Mouse (Mus musculus): Measurements from ENCODE around the gene Smpd2. TPM values are rescaled to one million over a fixed set of nuclear protein-coding genes. Genes with fewer than 3 reads are reported as not detected.

Gene Smpd2
- polyA plus RNA-seq, 1 experiment from 2014 or later = 43.7 TPM

DNA sequence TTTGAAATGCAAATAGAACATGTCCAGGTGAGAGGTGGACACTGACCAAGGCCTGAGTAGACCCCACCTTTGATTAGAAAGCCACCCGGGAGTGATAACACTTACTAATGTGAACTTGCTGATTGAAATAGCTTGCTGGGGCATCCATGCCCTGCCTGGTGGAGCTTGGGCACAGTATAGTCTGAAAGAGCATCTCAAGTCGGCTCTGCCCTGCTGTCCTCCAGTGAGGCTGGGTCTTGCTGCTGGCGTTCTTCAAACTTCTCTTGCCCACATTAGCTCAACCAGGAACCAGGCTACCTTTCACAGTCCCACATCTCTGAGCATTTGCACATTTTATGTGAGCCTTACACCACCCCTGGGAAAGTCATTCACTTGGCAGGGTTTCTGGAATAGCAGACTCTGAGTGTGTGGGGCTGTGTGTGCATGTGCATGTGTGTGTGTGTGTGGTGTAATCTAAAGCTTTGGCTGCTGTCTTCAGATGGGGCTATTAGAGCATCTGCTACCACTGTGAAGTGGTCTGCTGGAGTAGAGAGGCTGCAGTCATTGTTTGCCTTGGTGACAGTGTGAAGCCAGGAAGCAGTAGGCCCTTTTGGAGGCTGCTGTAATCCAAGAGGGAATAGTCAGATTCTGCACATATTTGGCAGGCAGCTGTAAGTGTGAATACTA, 29.0 kb downstream of the Smpd2 start:
- no peak for ATAC-seq
- in situ Hi-C loops (cut with MboI; ENCODE audit: low pct_unique_long_range_greater_than_20kb) = no loop called here
- H3K27me3 ChIP-seq = no peaks in the 10 kb centered on the region

DNA sequence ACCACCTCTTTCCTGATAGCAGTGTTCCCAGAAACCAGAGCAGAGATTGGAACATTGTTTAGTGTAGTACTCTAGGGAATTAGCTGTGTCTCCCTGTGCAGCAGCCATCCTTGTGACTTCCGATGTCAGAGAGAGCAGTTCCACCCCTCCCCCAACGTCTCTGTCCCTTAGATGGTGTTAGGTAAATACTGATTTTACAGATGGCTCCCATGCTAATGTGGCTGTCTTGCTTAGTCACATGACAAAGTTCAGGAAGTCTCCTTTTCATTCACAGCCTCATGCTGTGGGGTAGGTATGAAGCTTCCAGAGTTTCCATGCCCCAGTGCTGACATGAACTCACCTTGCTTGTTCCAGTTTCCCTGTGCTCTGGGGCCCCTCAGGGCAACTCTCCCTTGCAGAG, 29.7 kb downstream of the Smpd2 start:
- ATAC-seq = no peak
- ChIA-PET POLR2A (no interaction called here), CTCF (no interaction called here)
- DNase-seq (ENCODE audit: low read depth, low spot score) = no peak
- TF ChIP-seq CTCF (IDR thresholded peaks at IDR 0.05) = no peak
- in situ Hi-C loops (cut with MboI; ENCODE audit: low pct_unique_long_range_greater_than_20kb) = no loop called here
- H3K27me3 ChIP-seq = no peaks in the 10 kb centered on the region

More for the DNA sequence above, 29.0 kb downstream of the Smpd2 start:
- ChIA-PET CTCF (interaction anchor here (1.1 to 1.8 kb wide), 2 partner anchors 10 to 13 kb away, joined by 3 to 5 read pairs; no protein-coding TSS in a partner anchor), POLR2A (interaction anchor here (0.7 kb wide), 1 partner anchor 11 kb away, joined by 3 read pairs; the partner anchor contains the start of gene Zbtb24)
- no peak for TF ChIP-seq CTCF (IDR thresholded peaks at IDR 0.05)
- no peak for DNase-seq (ENCODE audit: low read depth, low spot score)

DNA sequence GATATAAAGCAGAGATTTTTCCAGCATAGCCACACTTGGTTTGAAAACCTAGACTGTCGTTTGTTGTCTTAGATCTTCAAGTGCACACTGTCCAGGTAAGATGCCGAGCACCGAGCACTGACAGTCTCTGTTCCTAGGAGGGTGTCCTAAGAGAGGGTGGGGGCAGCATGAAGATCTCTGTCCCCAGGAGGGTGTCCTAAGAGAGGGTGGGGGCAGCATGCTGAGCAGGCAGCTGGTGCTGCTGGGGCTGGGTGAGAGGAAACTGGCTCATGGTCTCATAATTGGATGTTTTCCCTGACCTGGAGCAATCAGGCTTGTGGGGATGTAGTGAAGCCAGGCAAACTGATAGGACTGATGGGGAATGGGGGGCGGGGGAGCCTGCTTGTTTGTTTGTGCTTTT, 30.2 kb downstream of the Smpd2 start:
- H3K27me3 ChIP-seq = no peaks in the 10 kb centered on the region
- in situ Hi-C loops (cut with MboI; ENCODE audit: low pct_unique_long_range_greater_than_20kb) = no loop called here
- DNase-seq (ENCODE audit: low read depth, low spot score) = no peak
- TF ChIP-seq CTCF (IDR thresholded peaks at IDR 0.05) = no peak
- ATAC-seq = no peak
- POLR2A ChIA-PET = no interaction called here
- CTCF ChIA-PET = interaction anchor here (1.4 kb wide), 1 partner anchor 15 kb away, joined by 4 read pairs; no protein-coding TSS in a partner anchor

DNA sequence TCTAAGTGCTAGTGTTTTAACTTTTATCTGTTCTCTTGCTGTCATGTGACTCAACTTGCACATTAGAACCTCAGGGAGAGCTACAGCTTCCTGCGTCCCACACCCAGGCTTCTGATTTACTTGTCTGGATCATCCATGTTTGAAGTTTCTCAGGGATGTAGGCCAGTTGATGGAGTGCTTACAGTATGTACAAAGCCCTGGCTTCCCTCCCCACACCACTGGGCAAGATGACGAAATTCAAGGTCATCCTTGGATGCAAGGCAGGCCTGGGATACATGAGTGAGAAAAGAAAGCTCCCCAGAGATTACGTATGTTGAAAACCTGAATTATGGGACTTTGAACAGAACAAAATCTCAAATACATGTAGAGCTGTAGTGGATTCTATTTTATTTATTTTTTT, 37.4 kb downstream of the Smpd2 start:
- DNase-seq (ENCODE audit: low read depth, low spot score) (no peak), ATAC-seq (no peak)
- no peak for TF ChIP-seq CTCF (IDR thresholded peaks at IDR 0.05)
- CTCF ChIA-PET = interaction anchor here (0.9 to 1.9 kb wide), 4 partner anchors 17 to 149 kb away, joined by 3 to 5 read pairs (median 4); partner anchors contain the start of genes Ak9 and Fig4
- POLR2A ChIA-PET = interaction anchor here (1.1 to 1.3 kb wide), 2 partner anchors 21 to 37 kb away, joined by 3 read pairs; no protein-coding TSS in a partner anchor
- H3K27me3 ChIP-seq = no peaks in the 10 kb centered on the region
- in situ Hi-C loops (cut with MboI; ENCODE audit: low pct_unique_long_range_greater_than_20kb) = no loop called here

DNA sequence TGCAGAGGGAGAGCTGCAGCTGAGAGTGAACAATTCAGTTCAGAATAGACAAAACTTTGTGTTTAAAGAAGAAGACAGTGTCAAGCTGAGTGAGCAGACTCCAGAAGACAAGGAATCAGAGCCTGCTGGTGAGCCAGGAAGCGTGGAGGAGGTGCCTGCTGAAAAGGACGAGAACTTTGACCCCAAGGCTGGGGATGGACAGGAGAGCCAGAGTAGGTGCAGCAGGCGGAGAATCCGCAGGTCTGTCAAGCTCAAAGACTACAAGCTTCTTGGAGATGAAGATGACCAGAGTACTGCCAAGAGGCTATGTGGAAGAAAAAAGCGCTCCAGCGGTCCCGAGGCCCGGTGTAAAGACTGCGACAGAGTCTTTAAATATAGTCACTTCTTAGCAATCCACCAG, 38.5 kb downstream of the Smpd2 start:
- ChIA-PET CTCF (interaction anchor here (1.3 kb wide), 1 partner anchor 17 kb away, joined by 3 read pairs; no protein-coding TSS in a partner anchor), POLR2A (interaction anchor here (2.7 kb wide), 1 partner anchor 24 kb away, joined by 9 read pairs; the partner anchor contains the start of gene Mical1)
- in situ Hi-C loops (cut with MboI; ENCODE audit: low pct_unique_long_range_greater_than_20kb) = no loop called here
- peaks cover 6% of the 10 kb centered on the region for H3K27me3 ChIP-seq
- ATAC-seq = no peak
- no peak for DNase-seq (ENCODE audit: low read depth, low spot score)
- TF ChIP-seq CTCF (IDR thresholded peaks at IDR 0.05) = no peak

DNA sequence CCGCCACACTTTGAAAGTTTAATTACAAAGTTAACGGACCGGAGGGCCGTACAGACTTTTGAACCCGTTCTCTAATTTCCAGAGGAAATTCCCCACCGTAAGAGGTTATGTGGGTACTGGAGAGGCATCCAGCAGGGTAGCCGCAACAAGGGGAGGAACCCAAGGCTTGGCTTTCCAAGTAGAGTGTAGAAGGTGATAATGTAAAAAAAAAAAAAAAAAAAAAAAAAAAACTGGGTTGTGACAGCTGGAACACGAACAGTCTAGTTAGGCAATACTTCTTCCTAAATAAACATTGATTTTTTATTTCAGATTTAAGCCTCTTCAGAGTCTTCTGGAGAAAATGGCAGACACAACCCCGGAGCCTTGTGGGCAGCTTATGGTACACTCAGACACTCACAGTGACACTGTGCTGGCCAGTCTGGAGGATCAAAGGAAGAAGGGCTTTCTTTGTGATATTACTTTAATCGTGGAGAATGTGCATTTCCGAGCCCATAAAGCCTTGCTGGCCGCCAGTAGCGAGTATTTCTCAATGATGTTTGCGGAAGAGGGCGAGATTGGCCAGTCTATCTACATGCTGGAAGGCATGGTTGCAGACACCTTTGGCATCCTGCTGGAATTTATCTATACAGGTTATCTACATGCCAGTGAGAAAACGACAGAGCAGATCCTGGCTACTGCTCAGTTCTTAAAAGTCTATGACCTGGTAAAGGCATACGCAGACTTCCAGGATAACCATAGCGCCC, 39.2 kb downstream of the Smpd2 start:
- DNase-seq (ENCODE audit: low read depth, low spot score) = no peak
- peaks cover 11% of the 10 kb centered on the region for H3K27me3 ChIP-seq
- ATAC-seq = no peak
- ChIA-PET CTCF (interaction anchor here (0.6 to 1.3 kb wide), 3 partner anchors 16 to 239 kb away, joined by 3 read pairs; no protein-coding TSS in a partner anchor), POLR2A (interaction anchor here (1.0 to 2.7 kb wide), 4 partner anchors 11 to 39 kb away, joined by 3 to 9 read pairs (median 5); partner anchors contain the start of genes Mical1, Ppil6 and Smpd2)
- in situ Hi-C loops (cut with MboI; ENCODE audit: low pct_unique_long_range_greater_than_20kb) = no loop called here
- no peak for TF ChIP-seq CTCF (IDR thresholded peaks at IDR 0.05)

DNA sequence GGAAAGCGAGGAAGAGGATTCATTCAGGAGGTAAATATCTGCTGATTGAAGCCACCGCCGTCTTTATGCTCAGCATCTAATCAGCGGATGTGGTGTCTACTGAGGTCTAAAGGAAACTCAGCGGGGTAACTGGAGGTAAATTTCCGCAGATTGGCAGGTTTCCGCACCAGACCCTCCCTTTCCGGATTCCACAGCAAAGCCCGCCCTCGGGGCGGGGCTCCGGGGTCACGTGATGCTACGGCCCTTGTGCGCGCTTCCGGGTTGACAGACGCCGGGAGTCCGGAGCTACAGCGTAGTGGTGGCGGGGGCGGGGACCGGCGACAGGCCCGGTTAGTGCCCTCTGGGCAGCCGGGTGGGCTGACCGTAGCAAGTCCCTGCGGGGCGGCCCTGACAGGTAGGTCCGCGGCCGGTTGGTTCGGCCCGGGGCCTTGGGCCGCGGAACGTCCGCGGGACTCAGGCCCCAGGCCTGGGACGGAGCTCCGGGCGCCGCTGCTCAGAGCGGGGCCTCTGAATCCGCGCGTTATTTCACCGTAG, 40.0 kb downstream of the Smpd2 start, which contains the start of gene Zbtb24:
Gene Zbtb24, plus strand, starts transcription at position 247 of the 534 bp plus-strand sequence.
- peaks cover 15% of the 10 kb centered on the region for H3K27me3 ChIP-seq
- in situ Hi-C loops (cut with MboI; ENCODE audit: low pct_unique_long_range_greater_than_20kb) = no loop called here
- CTCF ChIA-PET = interaction anchor here (0.6 to 3.9 kb wide), 3 partner anchors 15 to 240 kb away, joined by 3 to 16 read pairs (median 3); no protein-coding TSS in a partner anchor
- TF ChIP-seq CTCF (IDR thresholded peaks at IDR 0.05) = no peak
- POLR2A ChIA-PET = interaction anchor here (1.0 to 2.7 kb wide), 4 partner anchors 12 to 40 kb away, joined by 3 to 9 read pairs (median 5); partner anchors contain the start of genes Mical1, Ppil6 and Smpd2
- DNase-seq (ENCODE audit: low read depth, low spot score) (peak; percentile 67), ATAC-seq (peak; percentile 88)

DNA sequence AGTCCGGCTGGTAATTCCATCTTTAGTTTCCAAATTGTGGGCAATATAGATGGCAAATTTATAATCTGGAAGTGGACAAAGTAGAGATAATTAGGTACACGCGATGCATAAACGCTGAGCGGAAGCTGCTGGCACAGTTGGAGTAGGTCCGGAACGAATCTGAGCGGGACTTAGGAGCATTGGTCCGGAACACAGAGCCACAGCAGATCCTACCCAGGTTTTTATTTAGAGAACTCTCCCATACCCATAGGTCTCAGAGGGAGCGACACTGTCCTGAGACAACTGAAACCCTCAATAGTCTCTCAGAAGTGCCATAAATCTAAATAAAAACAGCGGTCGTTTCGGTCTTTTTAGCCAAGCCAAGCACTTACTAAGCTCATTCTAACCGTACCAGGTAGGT, 40.5 kb downstream of the Smpd2 start:
- peaks cover 15% of the 10 kb centered on the region for H3K27me3 ChIP-seq
- ATAC-seq (no peak), DNase-seq (ENCODE audit: low read depth, low spot score) (no peak)
- TF ChIP-seq CTCF (IDR thresholded peaks at IDR 0.05) = no peak
- CTCF ChIA-PET = interaction anchor here (1.0 to 3.9 kb wide), 2 partner anchors 15 to 56 kb away, joined by 6 to 16 read pairs; no protein-coding TSS in a partner anchor
- POLR2A ChIA-PET = interaction anchor here (0.5 to 2.7 kb wide), 4 partner anchors 12 to 544 kb away, joined by 3 to 9 read pairs (median 4); partner anchors contain the start of genes Mical1, Ppil6 and Smpd2
- in situ Hi-C loops (cut with MboI; ENCODE audit: low pct_unique_long_range_greater_than_20kb) = no loop called here

DNA sequence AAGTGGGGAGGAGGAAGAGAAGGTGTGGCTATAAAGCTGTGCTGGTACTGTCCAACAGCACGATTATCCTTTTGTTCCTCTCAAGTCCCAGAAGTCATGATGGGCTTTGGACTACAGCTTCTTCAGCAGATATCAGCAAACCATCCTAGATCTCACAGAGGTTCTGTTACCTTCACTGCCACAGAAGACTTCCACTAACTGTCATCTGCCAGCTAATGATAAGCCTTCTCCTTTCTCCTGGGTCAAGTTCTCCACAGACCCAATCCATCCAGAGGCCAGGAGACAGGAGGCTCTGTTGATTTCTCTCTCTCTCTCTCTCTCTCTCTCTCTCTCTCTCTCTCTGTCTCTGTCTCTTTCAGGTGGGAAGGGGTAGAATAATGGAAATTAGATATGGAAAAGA, 42.0 kb downstream of the Smpd2 start:
- H3K27me3 ChIP-seq = peaks cover 15% of the 10 kb centered on the region
- in situ Hi-C loops (cut with MboI; ENCODE audit: low pct_unique_long_range_greater_than_20kb) = no loop called here
- CTCF ChIA-PET = interaction anchor here (3.9 kb wide), 1 partner anchor 13 kb away, joined by 16 read pairs; no protein-coding TSS in a partner anchor
- DNase-seq (ENCODE audit: low read depth, low spot score) (no peak), ATAC-seq (no peak)
- no peak for TF ChIP-seq CTCF (IDR thresholded peaks at IDR 0.05)
- POLR2A ChIA-PET = no interaction called here

Other genes starting within 250 kb of the Smpd2 start
- gene Fig4, start 187.1 kb downstream of the Smpd2 start, polyA plus RNA-seq (2021) = 17.1 TPM
- 0.09 TPM for gene Ak9, start 186.4 kb downstream of the Smpd2 start, polyA plus RNA-seq (2021)
- gene Zbtb24, start 40.0 kb downstream of the Smpd2 start, polyA plus RNA-seq (2021) = 17.8 TPM
- gene Mical1, start 14.1 kb downstream of the Smpd2 start, polyA plus RNA-seq (2021) = 16.6 TPM
- 6.4 TPM for gene Ppil6, start 70 bp upstream of the Smpd2 start, polyA plus RNA-seq (2021)
- gene Cd164, start 29.0 kb upstream of the Smpd2 start, polyA plus RNA-seq (2021) = 433 TPM
- gene Ccdc162, start 226.3 kb upstream of the Smpd2 start, polyA plus RNA-seq (2021) = 1.7 TPM